Mouse (Mus musculus): Measurements from ENCODE around the gene Mfap4.

Gene Mfap4

DNA sequence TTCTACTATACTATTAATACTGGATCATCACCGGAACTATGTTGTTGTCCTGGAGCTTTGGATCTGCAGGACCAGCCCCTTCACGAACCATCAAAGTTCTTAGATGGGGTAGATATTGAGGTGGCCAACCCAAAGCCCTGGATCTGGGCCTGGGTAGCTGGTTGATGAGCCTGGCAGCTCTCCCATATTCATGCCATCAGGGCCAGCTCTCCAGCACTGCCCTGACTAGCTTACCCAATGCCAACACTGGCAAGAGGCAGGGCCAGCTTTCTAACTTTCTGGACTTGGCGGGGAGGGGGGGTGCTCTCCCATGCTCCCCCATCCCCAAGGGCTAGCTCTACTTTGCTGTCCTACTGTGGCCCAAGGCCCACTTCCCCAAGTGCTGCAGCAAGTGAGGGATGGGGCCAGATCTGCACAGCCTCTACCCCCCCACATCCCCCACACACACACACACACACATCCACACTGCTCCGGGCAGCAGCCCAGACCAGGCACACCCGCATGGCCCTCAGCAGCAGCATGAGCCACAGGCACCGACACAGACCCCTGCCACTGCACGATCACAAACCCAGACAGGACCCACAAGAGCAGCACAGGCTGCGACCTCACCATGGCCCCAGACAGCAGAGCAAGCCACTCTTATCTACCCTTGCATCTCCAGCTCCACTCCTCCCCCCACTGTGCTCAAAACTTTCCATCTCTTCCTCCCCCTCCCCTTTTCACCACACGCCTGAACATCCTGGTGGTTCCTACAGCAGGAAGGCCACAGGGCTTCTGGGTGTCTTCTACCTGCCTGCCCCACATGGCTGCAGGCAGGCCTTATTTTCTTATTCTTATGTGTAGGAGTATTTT is 3.8 kb upstream of the Mfap4 start:
- DNase-seq (ENCODE audit: low spot score in 2 of 2), result no peak

- no peak for DNase-seq (ENCODE audit: low spot score in 2 of 2)
Observed at GRCm38 (mm10) chr11:61483226-61483845, 1.9 kb upstream of the Mfap4 start.

DNA sequence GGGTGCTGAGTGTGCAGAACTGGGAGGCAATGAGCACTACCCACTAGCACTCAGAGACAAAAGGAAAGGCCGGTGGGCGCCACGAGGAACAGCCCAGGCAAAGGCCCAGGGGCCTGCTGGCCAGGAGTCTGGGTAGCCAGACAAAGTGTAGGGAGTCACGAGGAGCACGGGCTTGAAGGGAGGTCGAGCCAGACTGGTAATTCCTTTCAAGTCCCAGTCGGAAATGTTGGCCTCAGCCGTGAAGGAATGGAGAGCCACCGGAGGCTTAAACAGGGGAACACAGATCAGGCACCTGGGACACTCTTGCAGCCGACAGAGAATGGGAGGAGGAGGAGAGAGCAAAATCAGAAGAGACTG is 997 bp upstream of the Mfap4 start:
- DNase-seq (ENCODE audit: low spot score in 2 of 2), result no peak

GRCm38 (mm10) chr11:61485541-61486457 is 568 bp downstream of the Mfap4 start:
- no peak for DNase-seq (ENCODE audit: low spot score in 2 of 2)

DNA sequence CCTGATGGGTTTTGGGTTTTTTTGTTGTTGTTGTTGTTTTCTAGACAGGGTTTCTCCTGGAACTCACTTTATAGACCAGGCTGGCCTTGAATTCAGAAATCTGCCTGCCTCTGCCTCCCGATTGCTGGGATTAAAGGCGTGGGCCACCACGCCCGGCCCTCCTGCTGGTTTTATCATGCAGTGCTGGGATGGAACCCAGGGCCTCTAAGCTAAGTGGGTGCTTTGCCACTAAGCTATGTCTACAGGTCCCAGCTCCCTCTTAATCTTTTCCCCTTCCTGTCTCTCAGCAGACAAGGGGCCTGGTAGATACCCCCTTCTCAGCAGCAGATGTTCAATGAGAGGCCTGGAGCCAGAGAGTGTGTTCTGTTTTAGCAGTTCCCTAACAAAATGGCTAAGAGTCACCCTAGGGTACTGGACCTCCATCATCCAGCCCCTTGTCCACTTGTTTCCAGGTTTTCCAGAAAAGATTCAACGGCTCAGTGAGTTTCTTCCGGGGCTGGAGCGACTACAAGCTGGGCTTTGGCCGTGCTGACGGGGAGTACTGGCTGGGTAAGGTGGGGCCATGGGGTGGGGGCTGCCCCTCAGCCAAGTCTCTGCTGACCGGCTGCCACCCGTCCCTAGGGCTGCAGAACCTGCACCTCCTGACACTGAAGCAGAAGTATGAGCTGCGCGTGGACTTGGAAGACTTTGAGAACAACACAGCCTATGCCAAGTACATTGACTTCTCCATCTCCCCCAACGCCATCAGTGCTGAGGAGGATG is 1.4 kb downstream of the Mfap4 start:
- no peak for DNase-seq (ENCODE audit: low spot score in 2 of 2)

DNA sequence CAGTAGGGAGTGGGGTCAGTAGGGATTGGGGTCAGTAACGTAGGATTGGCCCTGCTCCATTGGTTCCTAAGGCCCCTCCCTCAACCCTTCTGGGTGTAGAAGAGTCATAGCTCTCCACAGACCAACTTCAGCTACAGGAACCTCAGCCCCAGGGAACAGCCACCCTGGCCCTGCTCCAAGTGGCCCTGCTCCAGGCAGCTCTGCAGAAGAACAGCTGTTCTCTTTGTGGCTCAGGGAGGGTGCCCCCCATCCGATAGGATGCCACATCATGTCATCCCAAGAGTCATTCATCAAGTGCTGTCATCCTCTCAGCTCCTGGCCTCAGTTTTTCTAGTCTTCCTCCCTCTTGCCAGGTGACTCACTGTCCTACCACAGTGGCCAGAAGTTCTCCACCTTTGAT is 2.2 kb downstream of the Mfap4 start:
- peak in 1 of 2 experiments; percentile 39 for DNase-seq (ENCODE audit: low spot score in 2 of 2)

DNA sequence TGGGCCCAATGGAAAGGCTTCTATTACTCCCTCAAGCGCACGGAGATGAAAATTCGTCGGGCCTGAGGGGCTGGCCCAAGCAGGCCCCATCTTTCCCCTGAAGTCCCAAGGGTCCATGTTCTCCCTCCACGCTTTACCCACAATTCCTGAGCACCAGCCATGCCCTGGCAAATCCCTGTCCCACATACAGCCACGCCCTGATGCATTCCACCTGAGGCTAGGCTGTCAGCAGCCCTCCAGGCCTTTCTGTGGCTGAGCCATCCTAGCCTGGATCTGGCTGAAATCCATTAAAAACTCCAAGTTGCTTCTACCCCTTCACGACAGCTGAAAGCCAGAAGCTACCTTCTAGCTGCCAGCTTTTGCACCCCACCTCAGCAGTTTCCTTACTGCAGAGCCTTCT is 2.7 kb downstream of the Mfap4 start:
- no peak for DNase-seq (ENCODE audit: low spot score in 2 of 2)

DNA sequence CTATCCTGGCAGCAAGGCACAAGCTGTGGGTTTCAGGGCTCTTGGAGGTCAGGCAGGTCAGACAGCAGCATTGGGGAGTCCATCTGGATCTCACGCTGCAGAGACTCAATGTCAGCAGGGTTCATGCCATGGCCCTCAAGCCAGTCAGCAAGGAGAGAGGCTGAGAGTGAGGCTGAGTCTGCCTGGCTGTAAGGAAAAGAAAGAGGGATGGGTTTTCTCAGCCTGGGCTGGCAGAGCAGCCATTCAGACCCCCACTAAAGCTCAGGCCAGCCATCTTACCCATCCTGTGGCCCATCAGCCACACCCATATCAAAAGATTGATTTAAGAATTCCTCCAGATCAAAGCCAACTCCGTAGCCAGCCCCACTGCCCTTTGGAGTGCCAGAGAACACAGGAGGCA is 3.9 kb downstream of the Mfap4 start:
- no peak for DNase-seq (ENCODE audit: low spot score in 2 of 2)

DNA sequence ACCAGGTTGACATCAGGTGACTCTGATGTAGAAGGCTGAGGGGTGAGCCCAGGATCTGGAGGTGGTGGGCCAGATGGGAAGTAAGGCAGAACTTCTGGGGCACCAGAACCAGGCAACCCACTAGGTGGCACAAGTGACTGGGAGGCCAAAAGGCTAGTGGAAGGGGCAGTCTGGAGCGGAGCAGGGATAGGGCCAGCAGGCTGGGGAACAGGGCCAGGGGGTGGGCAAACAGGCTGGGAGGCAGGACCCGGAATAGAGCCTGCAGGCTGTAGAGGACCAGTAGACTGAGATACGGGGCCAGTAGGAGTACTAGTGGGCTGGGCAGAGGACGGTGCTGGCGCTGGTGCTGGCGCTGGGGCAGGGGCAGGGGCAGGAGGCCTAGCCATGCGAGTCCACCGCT is 4.6 kb downstream of the Mfap4 start:
- DNase-seq (ENCODE audit: low spot score in 2 of 2), result no peak

DNA sequence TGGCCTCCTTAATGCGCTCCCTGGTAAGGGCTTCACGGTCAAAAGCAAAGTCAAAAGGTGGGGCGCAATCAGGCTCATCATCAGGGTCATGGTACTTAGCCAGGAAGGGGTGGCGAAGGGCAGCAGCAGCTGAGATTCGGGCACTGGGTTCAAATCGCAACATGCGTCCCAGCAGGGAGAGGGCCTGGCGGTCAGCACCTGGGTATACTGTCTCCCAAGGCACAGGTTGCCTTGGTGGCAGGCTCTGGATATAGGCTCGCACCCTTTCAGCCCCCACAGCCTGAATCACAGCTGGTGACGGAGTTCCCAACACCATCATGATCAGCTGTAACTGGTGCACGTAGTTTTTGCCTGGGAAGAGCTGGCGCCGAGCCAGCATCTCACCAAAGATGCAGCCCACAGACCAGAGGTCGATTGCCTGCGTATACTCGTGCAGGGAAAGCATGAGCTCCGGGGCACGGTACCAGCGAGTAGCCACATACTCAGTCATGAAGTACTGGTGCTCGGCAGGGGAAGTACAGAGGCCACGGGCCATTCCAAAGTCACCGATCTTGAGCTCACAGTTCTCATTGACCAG is 5.8 kb downstream of the Mfap4 start:
- DNase-seq (ENCODE audit: low spot score in 2 of 2), result no peak

GRCm38 (mm10) chr11:61492749-61493401 is 7.6 kb downstream of the Mfap4 start:
- DNase-seq (ENCODE audit: low spot score in 2 of 2), result no peak

DNA sequence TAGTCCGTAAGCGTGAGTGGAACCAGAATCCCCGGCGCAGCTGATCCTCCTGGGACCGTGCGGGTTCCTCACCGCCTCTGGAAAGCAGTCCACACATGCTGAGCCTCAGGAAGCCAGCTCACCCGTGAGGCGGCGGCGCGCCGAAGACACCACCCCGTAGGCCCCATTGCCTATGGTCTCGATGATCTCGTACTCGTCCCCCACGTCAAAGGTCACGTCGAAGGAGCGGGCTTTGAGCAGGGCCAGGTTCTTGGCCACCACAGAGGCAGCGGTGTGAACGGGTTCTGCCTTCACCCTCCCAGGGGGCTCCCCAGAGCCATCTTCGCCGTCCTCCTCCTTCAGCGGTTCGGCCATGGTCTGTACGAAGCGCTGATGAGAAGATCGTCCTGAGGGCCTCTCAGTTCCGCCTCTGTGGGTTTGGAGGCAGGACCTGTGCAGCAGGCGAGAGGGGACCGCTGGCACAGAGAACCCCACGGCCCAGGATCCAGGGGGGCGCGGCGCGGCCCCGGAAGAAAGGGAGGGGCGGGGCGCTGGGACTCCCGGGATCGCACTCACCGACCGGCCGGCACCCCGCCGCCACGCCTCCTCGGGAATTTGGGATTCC is 8.4 kb downstream of the Mfap4 start:
- peak in 1 of 2 experiments; percentile 37 for DNase-seq (ENCODE audit: low spot score in 2 of 2)

DNA sequence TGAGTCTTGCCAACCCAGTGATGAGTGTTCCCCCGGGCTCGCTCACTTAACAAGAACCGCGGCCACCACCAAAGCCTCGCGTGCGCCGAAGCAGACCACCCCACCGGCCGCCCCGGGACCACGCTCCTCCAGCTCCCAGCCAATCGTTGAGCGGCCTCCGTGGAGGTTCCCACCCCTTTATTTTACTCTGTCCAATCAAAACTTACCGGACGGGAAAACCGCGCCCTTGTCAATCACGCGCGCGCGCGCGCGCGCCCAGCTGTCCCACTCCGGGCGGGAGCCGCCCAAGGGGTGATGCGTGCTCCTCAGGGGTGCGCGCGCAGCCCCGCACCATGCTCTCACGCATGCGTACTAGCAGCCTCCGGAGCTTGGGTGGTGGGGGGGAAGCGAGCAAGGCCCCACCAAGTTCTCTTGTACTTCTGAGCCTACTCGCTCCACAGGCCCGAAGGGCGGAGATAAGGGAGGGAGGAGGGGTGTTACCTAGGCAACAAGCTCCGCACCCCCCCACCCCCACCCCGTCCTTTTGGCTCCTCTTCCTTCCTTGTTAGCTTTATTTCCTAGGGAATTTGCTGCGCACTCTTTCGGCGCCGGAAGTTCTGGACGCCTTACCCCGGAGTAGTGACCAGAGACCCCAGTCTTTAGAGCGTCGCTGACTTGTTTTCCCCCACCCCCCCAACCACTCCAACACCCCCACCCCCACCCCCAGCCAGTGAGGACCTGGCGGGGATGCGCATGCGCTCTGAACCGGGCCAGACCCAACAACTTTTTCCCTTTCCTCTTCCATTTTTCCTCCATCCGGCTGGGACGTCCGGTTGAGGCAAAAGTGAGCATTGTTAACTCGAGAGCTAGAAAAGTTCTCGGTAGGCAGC is 9.1 kb downstream of the Mfap4 start, which contains the start of gene Mapk7:
Gene Mapk7, minus strand, starts transcription at position 278 of the 869 bp plus-strand sequence.
- peak; percentile 93 to 96 for DNase-seq (ENCODE audit: low spot score in 2 of 2)

DNA sequence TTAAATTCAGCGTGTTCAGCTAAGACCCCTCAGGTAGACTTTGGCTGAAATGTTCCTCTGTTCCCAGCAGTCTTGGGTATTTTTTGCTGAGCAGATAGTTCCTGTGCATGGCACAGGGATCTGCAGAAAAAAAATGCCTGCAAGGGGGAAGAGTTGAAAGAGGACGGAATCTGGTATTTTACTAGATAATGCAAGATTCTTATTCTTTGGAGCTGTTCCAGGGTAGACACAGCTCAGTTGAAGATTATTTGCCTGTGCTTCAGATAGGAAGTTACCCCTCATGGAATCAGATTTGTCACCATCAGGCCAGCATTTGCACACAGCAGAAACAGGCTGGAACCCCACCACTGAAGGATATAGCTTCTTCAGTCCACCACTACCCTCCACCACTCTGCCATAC is 10.3 kb downstream of the Mfap4 start:
- DNase-seq (ENCODE audit: low spot score in 2 of 2), result no peak

- no peak for DNase-seq (ENCODE audit: low spot score in 2 of 2)
Observed at GRCm38 (mm10) chr11:61497490-61497889, 12.3 kb downstream of the Mfap4 start.

DNA sequence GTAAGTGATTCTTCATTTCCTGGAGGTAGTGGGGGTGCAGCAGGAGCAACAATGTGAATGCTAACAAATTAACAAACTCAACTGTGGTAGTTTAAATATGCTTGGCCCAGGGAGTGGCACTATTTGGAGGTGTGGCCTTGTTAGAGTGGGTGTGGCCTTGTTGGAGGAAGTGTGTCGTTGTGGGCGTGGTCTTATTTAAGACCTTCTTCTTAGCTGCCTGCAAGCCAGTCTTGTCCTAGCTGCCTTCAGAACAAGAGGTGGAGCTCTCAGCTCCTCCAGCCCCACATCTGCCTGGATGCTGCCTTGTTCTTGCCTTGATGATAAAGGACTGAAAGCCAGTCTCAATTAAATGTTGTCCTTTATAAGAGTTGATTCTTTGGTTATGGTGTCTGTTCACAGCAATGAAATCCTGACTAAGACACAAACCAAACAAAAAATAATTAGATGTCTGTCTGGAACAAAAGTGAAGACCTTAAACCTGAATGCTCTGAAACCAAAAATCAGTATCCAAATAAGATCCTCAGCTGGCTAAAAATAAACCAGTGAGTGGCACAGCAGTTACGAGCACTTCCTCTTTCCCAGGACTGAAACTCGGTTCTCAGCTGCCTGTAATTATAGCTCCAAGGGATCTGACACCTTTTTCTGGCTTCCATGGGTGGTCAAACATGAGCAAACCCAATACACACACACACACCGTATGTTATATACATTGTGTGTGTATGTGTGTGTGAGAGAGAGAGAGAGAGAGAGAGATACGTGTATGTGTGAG is 13.7 kb downstream of the Mfap4 start:
- DNase-seq (ENCODE audit: low spot score in 2 of 2), result no peak

DNA sequence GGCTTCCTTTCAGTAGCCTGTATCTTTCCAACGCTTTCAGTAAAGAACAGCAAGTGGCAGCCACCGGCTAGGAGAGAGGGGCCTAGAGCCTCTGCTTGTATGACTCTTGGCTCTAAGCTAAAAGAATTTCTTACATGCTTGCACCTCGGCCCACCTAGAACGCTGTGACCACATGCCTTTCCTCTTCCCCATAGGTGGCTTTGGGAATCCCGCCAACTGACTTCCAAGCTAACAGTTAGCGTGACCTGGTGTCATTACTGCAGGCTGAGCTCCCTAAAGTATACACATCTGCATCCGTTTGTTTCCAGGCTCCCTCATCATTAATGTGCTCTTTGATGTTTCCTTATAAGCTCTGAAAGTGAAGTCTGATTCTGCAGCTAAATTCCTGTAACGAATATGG is 18.7 kb downstream of the Mfap4 start:
- DNase-seq (ENCODE audit: low spot score in 2 of 2), result no peak

DNA sequence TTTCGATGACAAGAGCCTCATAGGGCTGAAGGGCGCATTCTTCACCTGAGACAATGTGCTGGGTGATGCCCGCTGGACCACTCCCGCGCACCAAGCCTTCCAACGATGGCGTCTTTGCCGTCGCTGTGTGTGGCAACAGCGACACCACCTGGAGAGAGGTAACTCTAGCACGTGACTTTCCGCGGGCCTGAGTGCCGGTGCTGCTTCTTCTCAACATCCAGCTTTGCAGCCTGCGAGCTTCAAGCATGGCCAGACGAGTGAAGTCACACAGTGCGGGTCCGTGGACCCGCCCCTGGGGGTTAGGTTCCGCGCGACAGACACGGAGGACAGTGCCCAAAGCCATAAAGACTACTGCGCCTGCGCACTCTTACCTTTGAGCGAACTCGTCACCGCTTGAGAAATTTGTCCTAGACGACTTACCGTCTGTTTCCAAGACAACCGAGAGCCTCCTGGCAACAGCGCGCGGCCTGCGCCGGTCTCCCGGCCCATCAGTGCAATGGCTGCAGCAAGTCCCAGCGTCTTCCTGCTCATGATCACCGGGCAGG is 19.6 kb downstream of the Mfap4 start, which contains the start of gene B9d1:
Gene B9d1, plus strand, starts transcription at position 432 of the 545 bp plus-strand sequence.
- peak; percentile 93 to 96 for DNase-seq (ENCODE audit: low spot score in 2 of 2)
